Mouse (Mus musculus): ENCODE data around the gene Myo16. TPM values are rescaled to one million over a fixed set of nuclear protein-coding genes. Genes with fewer than 3 reads are reported as not detected.
A peak's percentile ranks its signal among the peaks of the same experiment; 100 is the strongest.

The Myo16 gene
- polyA plus RNA-seq (2011; ENCODE audit: insufficient read length, low read depth, missing spikeins), result 0.12 TPM in 2 replicates

GRCm38 (mm10) chr8:10153611-10154438 lies at the start of gene Myo16:
Gene Myo16, plus strand, starts transcription at chr8:10153911.
- TF ChIP-seq POLR2A (IDR thresholded peaks at IDR 0.05; ENCODE audit: low read depth, low read length) (no peak), CTCF (IDR thresholded peaks at IDR 0.05; ENCODE audit: borderline replicate concordance, insufficient read depth, low read length) (no peak)
- peak within 1 kb of the TSS; percentile 41 for H3K4me3 ChIP-seq (ENCODE audit: insufficient read depth, low read length)
- H3K27ac ChIP-seq (ENCODE audit: insufficient read depth, low read length), result no peak within 1 kb of the TSS
- no peaks in the 10 kb centered on the region for H3K4me1 ChIP-seq (ENCODE audit: control insufficient read depth, insufficient read depth, low read length)

- TF ChIP-seq POLR2A (IDR thresholded peaks at IDR 0.05; ENCODE audit: low read depth, low read length) (no peak), CTCF (IDR thresholded peaks at IDR 0.05; ENCODE audit: borderline replicate concordance, insufficient read depth, low read length) (no peak)
- Histone ChIP-seq H3K4me1 (ENCODE audit: control insufficient read depth, insufficient read depth, low read length) (no peaks in the 10 kb centered on the region), H3K4me3 (ENCODE audit: insufficient read depth, low read length) (no peak overlapping the region), H3K27ac (ENCODE audit: insufficient read depth, low read length) (no peak overlapping the region)
Measured at GRCm38 (mm10) chr8:10108516-10109271, 45.0 kb upstream of the Myo16 start.

- H3K4me1 ChIP-seq (ENCODE audit: control insufficient read depth, insufficient read depth, low read length), result no peaks in the 10 kb centered on the region
- no peak for TF ChIP-seq POLR2A (IDR thresholded peaks at IDR 0.05; ENCODE audit: low read depth, low read length)
- no peak for TF ChIP-seq CTCF (IDR thresholded peaks at IDR 0.05; ENCODE audit: borderline replicate concordance, insufficient read depth, low read length)
- no peak overlapping the region for H3K4me3 ChIP-seq (ENCODE audit: insufficient read depth, low read length)
- H3K27ac ChIP-seq (ENCODE audit: insufficient read depth, low read length), result no peak overlapping the region
Measured at GRCm38 (mm10) chr8:10122749-10123148, 31.0 kb upstream of the Myo16 start.

DNA sequence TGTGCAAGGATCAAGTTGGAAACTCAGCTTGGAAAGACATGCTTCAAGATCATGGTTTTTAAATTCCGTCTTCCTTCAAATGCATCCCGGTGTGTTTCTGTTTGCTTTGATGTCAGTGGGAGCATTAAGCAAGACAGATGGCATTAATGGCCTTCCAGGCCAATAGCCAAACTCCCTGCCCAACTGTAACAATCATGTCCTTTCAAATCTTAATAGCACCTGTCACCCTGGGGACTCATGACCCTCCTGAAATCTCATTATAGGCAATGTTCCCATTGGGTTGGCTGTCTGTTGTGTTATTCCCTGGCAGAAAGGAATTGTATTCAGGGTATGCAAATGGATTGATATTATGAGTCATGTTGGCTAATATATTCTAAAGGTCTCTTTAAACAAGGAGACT lies 30.3 kb upstream of the Myo16 start:
- TF ChIP-seq POLR2A (IDR thresholded peaks at IDR 0.05; ENCODE audit: low read depth, low read length) (no peak), CTCF (IDR thresholded peaks at IDR 0.05; ENCODE audit: borderline replicate concordance, insufficient read depth, low read length) (no peak)
- H3K4me3 ChIP-seq (ENCODE audit: insufficient read depth, low read length), result no peak overlapping the region
- H3K27ac ChIP-seq (ENCODE audit: insufficient read depth, low read length), result no peak overlapping the region
- no peaks in the 10 kb centered on the region for H3K4me1 ChIP-seq (ENCODE audit: control insufficient read depth, insufficient read depth, low read length)

- H3K27ac ChIP-seq (ENCODE audit: insufficient read depth, low read length), result no peak overlapping the region
- H3K4me3 ChIP-seq (ENCODE audit: insufficient read depth, low read length), result no peak overlapping the region
- peaks cover 4% of the 10 kb centered on the region; the same call in 1 of the 2 replicates for H3K4me1 ChIP-seq (ENCODE audit: control insufficient read depth, insufficient read depth, low read length)
- TF ChIP-seq POLR2A (IDR thresholded peaks at IDR 0.05; ENCODE audit: low read depth, low read length), result no peak
- no peak for TF ChIP-seq CTCF (IDR thresholded peaks at IDR 0.05; ENCODE audit: borderline replicate concordance, insufficient read depth, low read length)
Measured at GRCm38 (mm10) chr8:10125684-10126083, 28.0 kb upstream of the Myo16 start.

DNA sequence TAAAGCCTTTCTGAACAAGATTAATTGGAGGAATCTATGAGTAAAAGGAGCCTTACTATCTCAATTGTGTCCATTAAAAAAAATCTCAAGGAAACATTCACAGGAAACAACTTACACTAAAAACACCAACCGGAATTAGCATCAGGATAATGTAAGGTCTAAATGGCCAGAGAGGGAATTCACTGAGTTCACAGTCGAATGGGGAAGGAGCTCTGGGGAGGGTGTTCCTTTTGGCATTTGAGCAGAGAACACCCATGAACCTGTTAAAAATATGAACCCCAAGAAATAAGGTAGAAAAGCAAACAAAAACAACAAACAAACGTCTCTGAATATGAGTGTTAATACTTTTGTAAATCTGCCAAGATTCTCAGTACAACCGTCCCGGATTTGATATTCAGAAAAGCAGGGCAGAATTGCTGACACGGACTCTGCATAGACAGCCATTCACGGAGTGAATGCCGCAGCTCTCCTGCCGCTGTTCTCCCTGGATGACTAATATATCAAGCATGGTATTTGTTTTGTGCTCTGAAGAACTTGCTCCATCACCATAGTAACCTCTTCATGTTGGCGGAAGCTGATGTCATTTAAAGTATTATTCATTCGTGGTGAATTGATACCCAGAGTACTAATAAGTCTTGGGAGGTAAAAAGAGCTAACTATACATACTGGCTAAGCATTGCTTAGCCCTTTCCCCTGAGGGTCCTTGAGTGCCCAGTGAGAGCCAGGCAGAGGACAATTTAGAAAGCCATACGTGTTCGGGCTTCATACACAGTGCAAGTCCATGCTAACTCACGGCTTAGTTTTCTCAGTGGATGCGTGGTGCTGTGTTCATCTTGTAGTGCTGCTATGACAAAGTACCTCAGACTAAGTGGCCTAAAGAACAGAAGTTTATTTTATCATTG lies 22.9 kb upstream of the Myo16 start:
- H3K4me3 ChIP-seq (ENCODE audit: insufficient read depth, low read length), result no peak overlapping the region
- TF ChIP-seq POLR2A (IDR thresholded peaks at IDR 0.05; ENCODE audit: low read depth, low read length), result no peak
- TF ChIP-seq CTCF (IDR thresholded peaks at IDR 0.05; ENCODE audit: borderline replicate concordance, insufficient read depth, low read length), result no peak
- no peak overlapping the region for H3K27ac ChIP-seq (ENCODE audit: insufficient read depth, low read length)

DNA sequence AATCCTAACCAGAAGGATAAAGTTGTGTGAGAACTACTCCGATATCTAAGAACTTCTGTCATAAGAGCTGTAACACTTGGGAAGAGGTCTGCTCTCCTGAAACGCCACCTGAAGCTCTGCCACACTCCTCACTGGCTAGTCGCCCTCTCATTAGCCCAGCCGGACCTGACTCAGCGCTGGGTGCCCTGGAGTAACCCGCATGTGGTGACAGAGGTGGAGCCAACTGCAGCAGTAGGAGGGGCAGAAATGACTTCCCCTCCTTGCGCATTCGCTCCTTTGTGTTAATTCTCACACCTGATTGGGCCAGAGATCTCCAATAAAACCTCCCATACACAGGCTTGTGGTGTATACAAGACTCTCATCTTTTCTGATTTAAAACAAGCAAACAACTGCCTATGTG lies 14.2 kb upstream of the Myo16 start:
- H3K4me3 ChIP-seq (ENCODE audit: insufficient read depth, low read length), result no peak overlapping the region
- no peak for TF ChIP-seq CTCF (IDR thresholded peaks at IDR 0.05; ENCODE audit: borderline replicate concordance, insufficient read depth, low read length)
- no peak for TF ChIP-seq POLR2A (IDR thresholded peaks at IDR 0.05; ENCODE audit: low read depth, low read length)

More for the DNA sequence above, 22.9 kb upstream of the Myo16 start:
- peaks cover 9% of the 10 kb centered on the region for H3K4me1 ChIP-seq (ENCODE audit: control insufficient read depth, insufficient read depth, low read length)

GRCm38 (mm10) chr8:10143961-10144360 lies 9.8 kb upstream of the Myo16 start:
- Histone ChIP-seq H3K4me1 (ENCODE audit: control insufficient read depth, insufficient read depth, low read length) (no peaks in the 10 kb centered on the region), H3K4me3 (ENCODE audit: insufficient read depth, low read length) (no peak overlapping the region), H3K27ac (ENCODE audit: insufficient read depth, low read length) (no peak overlapping the region)
- TF ChIP-seq POLR2A (IDR thresholded peaks at IDR 0.05; ENCODE audit: low read depth, low read length) (no peak), CTCF (IDR thresholded peaks at IDR 0.05; ENCODE audit: borderline replicate concordance, insufficient read depth, low read length) (no peak)

More for the DNA sequence above, 14.2 kb upstream of the Myo16 start:
- Histone ChIP-seq H3K4me1 (ENCODE audit: control insufficient read depth, insufficient read depth, low read length) (no peaks in the 10 kb centered on the region), H3K27ac (ENCODE audit: insufficient read depth, low read length) (no peak overlapping the region)

GRCm38 (mm10) chr8:10151692-10152247 lies 1.9 kb upstream of the Myo16 start:
- TF ChIP-seq CTCF (IDR thresholded peaks at IDR 0.05; ENCODE audit: borderline replicate concordance, insufficient read depth, low read length) (no peak), POLR2A (IDR thresholded peaks at IDR 0.05; ENCODE audit: low read depth, low read length) (no peak)
- Histone ChIP-seq H3K4me1 (ENCODE audit: control insufficient read depth, insufficient read depth, low read length) (no peaks in the 10 kb centered on the region), H3K27ac (ENCODE audit: insufficient read depth, low read length) (no peak overlapping the region), H3K4me3 (ENCODE audit: insufficient read depth, low read length) (no peak overlapping the region)
